Mouse (Mus musculus) hindbrain, embryonic 16.5 days (tissue): ENCODE results near the gene Nudt4. TPM values are rescaled to one million over a fixed set of nuclear protein-coding genes. Genes with fewer than 3 reads are reported as not detected.

Source experiments
- ATAC-seq: fragments of 200-750 bp; cut with Nextera tagmentation; 2 replicates; pipeline ENCODE4 v1.8.0; 2017; ENCODE audit warnings: moderate TSS enrichment, moderate library complexity
- H3K27ac ChIP-seq: fragments of 300-500 bp; sonication (generic); 2 replicates; pipeline ENCODE4 v1.5.1; 2014; ENCODE audit warnings: low read depth, mild to moderate bottlenecking, control low read depth, low read length, moderate library complexity
- H3K27me3 ChIP-seq: fragments of 300-500 bp; sonication (generic); replicated peaks from 2 replicates; pipeline ENCODE4 v1.6.1; 2014; ENCODE audit warnings: low read length; ENCODE audit not compliant: control insufficient read depth, insufficient read depth
- H3K36me3 ChIP-seq: fragments of 300-500 bp; sonication (generic); 2 replicates; pipeline ENCODE4 v1.6.1; 2014; ENCODE audit warnings: mild to moderate bottlenecking, low read length, moderate library complexity, mixed read lengths; ENCODE audit not compliant: control insufficient read depth, insufficient read depth
- H3K4me1 ChIP-seq: fragments of 300-500 bp; sonication (generic); 2 replicates; pipeline ENCODE4 v1.6.1; 2014; ENCODE audit warnings: low read depth, low read length; ENCODE audit not compliant: control insufficient read depth, insufficient read depth
- H3K4me2 ChIP-seq: fragments of 300-500 bp; sonication (generic); 2 replicates; pipeline ENCODE4 v1.6.1; 2014; ENCODE audit warnings: mild to moderate bottlenecking, low read length, control low read depth, moderate library complexity
- H3K4me3 ChIP-seq: fragments of 300-500 bp; sonication (generic); 2 replicates; pipeline ENCODE4 v1.5.1; 2014; ENCODE audit warnings: mild to moderate bottlenecking, low read length, control low read depth, moderate library complexity
- H3K9ac ChIP-seq: fragments of 300-500 bp; sonication (generic); 2 replicates; pipeline ENCODE4 v1.6.1; 2014; ENCODE audit warnings: low read depth, mild to moderate bottlenecking, control low read depth, low read length, moderate library complexity
- H3K9me3 ChIP-seq: fragments of 300-500 bp; sonication (generic); 2 replicates; pipeline ENCODE4 v1.6.1; 2014; ENCODE audit warnings: mild to moderate bottlenecking, low read length, moderate library complexity; ENCODE audit not compliant: control insufficient read depth
- WGBS: fragments of 180-500 bp; shearing (Covaris S2); extraction: QIAGEN DNeasy Blood & Tissue Kit; methylation state at CpG from one replicate; pipeline ENCODE4 v1.1.7; 2014; 5-methylcytosine and 5-hydroxymethylcytosine counted together
- polyA plus RNA-seq: library from polyadenylated mRNA; unstranded; fragments of >200 nt; fragmentation: Nextera tagmentation; extraction: Ambion mirVana; gene quantifications from 2 replicates; pipeline ENCODE4 v1.2.1, GENCODE M21; 2015

The Nudt4 gene
- polyA plus RNA-seq, 1 experiment from 2014 or later, result 60.7 TPM

DNA sequence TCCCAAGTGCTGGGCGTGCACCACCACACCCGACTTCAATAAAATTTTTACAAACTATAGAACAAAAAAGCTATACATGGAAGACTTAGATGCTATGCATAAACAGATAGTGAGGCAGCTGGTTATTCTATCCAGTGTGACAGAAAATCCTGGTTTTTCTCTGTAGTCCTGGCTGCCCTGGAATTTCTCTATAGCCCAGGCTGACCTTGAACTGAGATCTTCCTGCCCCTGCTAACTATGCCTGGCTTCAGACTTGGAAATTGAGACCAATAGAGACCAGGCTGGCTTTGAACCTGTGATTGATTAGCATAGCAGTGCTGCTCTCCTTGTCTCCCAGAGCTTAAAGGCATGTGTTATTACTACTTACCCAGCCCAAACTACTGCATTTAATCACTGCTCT lies 17.8 kb downstream of the Nudt4 start:
- no peaks in the 10 kb centered on the region for H3K4me1 ChIP-seq
- H3K4me2 ChIP-seq, result no peak overlapping the region
- H3K36me3 ChIP-seq, result peaks cover 5% of the 10 kb centered on the region; the same call in 1 of the 2 replicates
- H3K4me3 ChIP-seq, result no peak overlapping the region
- ATAC-seq, result no peak
- H3K9ac ChIP-seq, result no peak overlapping the region
- H3K27me3 ChIP-seq, result no peaks in the 10 kb centered on the region
- no peaks in the 10 kb centered on the region for H3K9me3 ChIP-seq
- 91% methylated on average over 2 of the region's 2 CpGs for WGBS
- no peak overlapping the region for H3K27ac ChIP-seq

DNA sequence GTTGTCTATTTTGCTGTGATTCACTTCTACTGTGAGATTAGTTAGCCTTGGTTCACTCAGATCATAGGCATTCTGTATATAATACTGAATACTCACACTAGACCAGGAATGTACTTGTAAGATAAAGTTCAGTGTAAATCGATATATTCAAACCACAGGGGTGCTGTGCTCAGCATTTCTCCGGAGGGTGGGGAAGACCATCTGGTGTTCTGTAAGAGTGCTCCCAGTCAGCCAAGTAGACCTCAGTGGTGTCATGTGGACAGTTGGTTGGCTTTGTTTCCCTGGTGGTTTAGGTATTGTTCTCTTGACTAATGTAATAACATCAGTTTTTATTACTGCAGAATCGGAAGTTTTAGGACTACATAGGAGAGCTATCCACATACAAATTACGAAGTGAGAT lies 18.9 kb downstream of the Nudt4 start:
- Histone ChIP-seq H3K27me3 (no peaks in the 10 kb centered on the region), H3K9ac (no peak overlapping the region), H3K36me3 (peaks cover 5% of the 10 kb centered on the region; the same call in 1 of the 2 replicates), H3K9me3 (no peaks in the 10 kb centered on the region), H3K4me1 (no peaks in the 10 kb centered on the region), H3K27ac (no peak overlapping the region), H3K4me3 (no peak overlapping the region), H3K4me2 (no peak overlapping the region)
- 59% methylated on average over 4 of the region's 4 CpGs for WGBS
- peak; percentile 22; the same call in 1 of the 2 replicates for ATAC-seq

DNA sequence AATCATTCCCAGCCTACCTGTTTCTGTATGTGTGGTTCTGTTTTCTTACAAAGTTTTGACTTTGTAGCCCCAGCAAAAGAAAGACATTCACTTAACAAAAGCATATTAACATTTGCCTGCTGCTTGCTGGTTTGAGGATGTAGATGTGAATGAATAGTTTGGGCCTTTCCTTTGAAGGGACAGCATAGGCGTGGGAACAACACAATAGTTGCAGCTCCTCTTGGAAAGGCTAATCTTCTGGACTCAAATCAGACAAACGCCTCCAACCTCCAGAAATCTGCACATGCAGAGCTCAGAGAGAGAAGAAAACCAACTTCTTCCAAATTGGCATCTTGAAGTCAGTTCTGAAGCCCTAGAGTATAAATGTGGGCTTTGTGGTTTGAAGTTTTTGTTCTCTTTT lies 19.3 kb downstream of the Nudt4 start:
- ATAC-seq, result no peak
- whole genome bisulfite sequencing, result 78% methylated on average over 2 of the region's 2 CpGs
- Histone ChIP-seq H3K27me3 (no peaks in the 10 kb centered on the region), H3K4me2 (no peak overlapping the region), H3K9me3 (no peaks in the 10 kb centered on the region), H3K27ac (no peak overlapping the region), H3K9ac (no peak overlapping the region), H3K4me3 (no peak overlapping the region), H3K36me3 (peaks cover 5% of the 10 kb centered on the region; the same call in 1 of the 2 replicates), H3K4me1 (no peaks in the 10 kb centered on the region)

DNA sequence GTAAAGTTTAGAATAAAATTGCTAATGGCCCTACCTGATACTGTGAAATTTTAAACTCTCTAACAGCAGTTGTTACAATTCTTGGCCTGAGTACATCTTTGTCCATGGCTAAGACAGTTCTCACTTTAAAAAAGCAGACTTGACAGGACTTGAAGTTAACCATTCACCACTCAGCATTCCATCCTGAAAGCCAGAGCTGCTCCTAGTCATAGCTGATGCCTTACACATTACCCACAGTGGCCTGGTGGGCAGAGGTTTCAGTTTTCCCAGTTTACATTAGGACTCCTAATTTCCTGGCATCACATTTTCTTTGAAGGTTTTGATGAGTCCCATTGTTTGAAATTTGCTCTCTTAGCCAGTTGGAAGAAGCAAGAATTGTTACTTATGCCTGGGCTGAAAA lies 19.9 kb downstream of the Nudt4 start:
- Histone ChIP-seq H3K27ac (no peak overlapping the region), H3K9ac (no peak overlapping the region), H3K4me2 (no peak overlapping the region), H3K9me3 (no peaks in the 10 kb centered on the region), H3K27me3 (no peaks in the 10 kb centered on the region), H3K36me3 (peaks cover 5% of the 10 kb centered on the region; the same call in 1 of the 2 replicates), H3K4me3 (no peak overlapping the region), H3K4me1 (no peaks in the 10 kb centered on the region)
- ATAC-seq, result no peak

DNA sequence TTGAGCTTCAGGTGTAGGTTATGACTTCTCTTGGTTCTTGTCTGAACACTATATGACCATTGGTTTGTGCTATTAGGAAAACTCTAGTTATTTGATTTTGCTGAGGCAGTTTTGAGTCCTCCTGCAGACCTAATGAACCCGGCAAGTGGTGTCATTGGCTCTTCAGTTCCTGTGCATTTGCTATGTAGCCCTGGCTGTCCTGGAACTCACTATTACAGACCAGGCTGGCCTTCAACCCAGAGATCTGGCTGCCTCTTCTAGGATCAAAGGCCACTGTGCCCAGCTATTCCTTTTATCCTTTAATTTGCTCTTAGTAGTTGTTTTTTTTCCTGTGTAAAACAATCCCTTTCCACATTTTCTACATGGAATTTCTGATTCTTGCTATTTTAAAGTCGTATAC lies 20.6 kb downstream of the Nudt4 start:
- H3K27me3 ChIP-seq, result no peaks in the 10 kb centered on the region
- H3K4me1 ChIP-seq, result no peaks in the 10 kb centered on the region
- no peak overlapping the region for H3K4me3 ChIP-seq
- H3K9ac ChIP-seq, result no peak overlapping the region
- no peak overlapping the region for H3K27ac ChIP-seq
- H3K9me3 ChIP-seq, result no peaks in the 10 kb centered on the region
- no peak overlapping the region for H3K4me2 ChIP-seq
- WGBS, result 95% methylated on average over 2 of the region's 2 CpGs
- H3K36me3 ChIP-seq, result peaks cover 4% of the 10 kb centered on the region; the same call in 1 of the 2 replicates
- no peak for ATAC-seq

DNA sequence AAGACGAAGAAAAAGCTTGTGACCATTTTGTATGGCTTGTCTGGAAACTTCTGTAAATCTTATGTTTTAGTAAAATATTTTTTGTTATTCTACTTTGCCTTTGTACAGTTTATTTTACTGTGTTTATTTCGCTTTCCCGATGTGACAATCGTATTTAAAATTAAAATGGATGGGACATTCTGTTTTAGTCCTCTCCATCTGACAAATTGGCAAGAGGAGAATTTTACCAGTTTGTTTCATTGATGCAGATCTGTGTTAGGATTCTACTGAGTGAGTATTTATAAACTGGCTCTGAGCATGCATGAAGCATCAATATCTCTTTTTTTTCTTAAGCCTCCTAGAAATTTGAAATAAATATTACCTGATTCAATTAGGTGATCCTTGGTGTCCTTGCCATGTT lies 21.0 kb downstream of the Nudt4 start:
- ATAC-seq, result no peak
- Histone ChIP-seq H3K36me3 (peaks cover under 1% of the 10 kb centered on the region; the same call in 1 of the 2 replicates), H3K4me2 (no peak overlapping the region), H3K4me3 (no peak overlapping the region), H3K9me3 (no peaks in the 10 kb centered on the region), H3K27me3 (no peaks in the 10 kb centered on the region), H3K4me1 (no peaks in the 10 kb centered on the region), H3K9ac (no peak overlapping the region), H3K27ac (no peak overlapping the region)
- WGBS, result 94% methylated on average over 4 of the region's 4 CpGs

DNA sequence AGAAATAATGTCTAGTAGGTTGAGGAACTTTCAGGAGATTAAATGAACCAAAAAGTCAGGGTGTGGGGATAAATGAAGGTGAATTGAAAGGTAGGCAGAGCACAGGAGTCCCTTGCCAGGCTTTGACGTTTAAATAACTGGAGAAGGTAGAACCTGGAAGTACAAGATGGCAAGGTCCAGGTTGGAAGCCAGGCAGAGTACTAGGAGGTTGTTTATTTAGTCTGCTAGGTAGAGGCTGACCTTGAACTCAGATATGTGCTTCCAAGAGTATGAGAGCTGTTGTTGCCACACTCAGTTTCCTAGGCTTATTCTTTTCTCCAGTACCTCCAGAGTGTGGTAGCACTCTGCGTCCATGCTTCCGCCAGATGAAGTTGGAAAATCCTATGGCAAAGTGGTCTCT lies 24.1 kb downstream of the Nudt4 start:
- Histone ChIP-seq H3K27me3 (no peaks in the 10 kb centered on the region), H3K36me3 (no peaks in the 10 kb centered on the region), H3K4me3 (no peak overlapping the region), H3K4me1 (no peaks in the 10 kb centered on the region), H3K4me2 (no peak overlapping the region), H3K9ac (no peak overlapping the region), H3K27ac (no peak overlapping the region), H3K9me3 (no peaks in the 10 kb centered on the region)
- WGBS, result 88% methylated on average over 3 of the region's 3 CpGs
- no peak for ATAC-seq

DNA sequence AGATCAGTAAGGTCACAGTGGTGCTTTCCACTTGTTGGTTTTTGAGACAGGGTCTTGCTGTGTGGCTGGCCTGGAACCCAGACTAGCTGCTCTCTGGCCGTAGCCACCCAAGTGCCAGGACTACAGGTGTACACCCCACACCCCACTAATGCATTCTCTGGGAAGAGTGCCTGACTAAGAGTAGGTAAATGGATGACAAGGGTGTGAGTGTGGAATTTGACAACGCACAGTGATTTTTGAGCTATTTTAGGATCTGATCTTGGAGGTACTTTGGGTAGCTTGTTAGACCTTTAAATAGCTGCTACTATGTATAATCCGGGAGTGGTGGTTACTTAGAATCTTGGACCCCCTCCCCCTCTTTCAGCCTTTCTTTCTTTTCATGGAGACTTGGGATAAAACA lies 24.7 kb downstream of the Nudt4 start:
- Histone ChIP-seq H3K4me3 (no peak overlapping the region), H3K27me3 (no peaks in the 10 kb centered on the region), H3K36me3 (no peaks in the 10 kb centered on the region), H3K9me3 (no peaks in the 10 kb centered on the region), H3K4me1 (no peaks in the 10 kb centered on the region), H3K4me2 (no peak overlapping the region), H3K27ac (no peak overlapping the region), H3K9ac (no peak overlapping the region)
- 89% methylated on average over 3 of the region's 3 CpGs for WGBS
- no peak; the same call in 1 of the 2 replicates for ATAC-seq

DNA sequence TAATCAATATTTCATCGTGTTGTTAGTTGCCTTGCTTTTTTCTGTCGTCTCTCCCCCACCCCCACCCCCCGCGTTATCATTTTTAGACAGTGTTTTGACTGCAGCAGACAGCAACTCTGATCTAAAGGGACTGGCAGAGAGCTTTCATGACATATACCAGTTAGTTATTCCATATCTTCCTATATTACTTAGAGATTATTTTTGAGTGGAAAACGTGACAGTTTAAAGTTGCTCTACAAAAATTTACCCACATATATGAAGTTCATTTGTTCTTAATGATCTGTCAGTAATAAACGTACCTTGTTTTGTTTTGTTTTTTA lies 27.8 kb downstream of the Nudt4 start:
- H3K9me3 ChIP-seq, result no peaks in the 10 kb centered on the region
- no peak overlapping the region for H3K4me3 ChIP-seq
- no peaks in the 10 kb centered on the region for H3K36me3 ChIP-seq
- ATAC-seq, result no peak
- WGBS, result 90% methylated on average over 6 of the region's 6 CpGs
- no peaks in the 10 kb centered on the region for H3K27me3 ChIP-seq
- no peak overlapping the region for H3K4me2 ChIP-seq
- H3K4me1 ChIP-seq, result 0 out of 2 replicates have a peak, but pooled peaks cover 2% of the 10 kb centered on the region
- no peak overlapping the region for H3K27ac ChIP-seq
- no peak overlapping the region for H3K9ac ChIP-seq
